Mouse (Mus musculus): ENCODE results near the gene Alg12. TPM values are rescaled to one million over a fixed set of nuclear protein-coding genes. Genes with fewer than 3 reads are reported as not detected.

The Alg12 gene
- total RNA-seq, 2 experiments from 2014 or later: 15.8 to 16.6 TPM

GRCm38 (mm10) chr15:88855896-88856417, 36.8 kb upstream of the Alg12 start:
- no peak for DNase-seq (ENCODE audit: low spot score in 2 of 2)

DNA sequence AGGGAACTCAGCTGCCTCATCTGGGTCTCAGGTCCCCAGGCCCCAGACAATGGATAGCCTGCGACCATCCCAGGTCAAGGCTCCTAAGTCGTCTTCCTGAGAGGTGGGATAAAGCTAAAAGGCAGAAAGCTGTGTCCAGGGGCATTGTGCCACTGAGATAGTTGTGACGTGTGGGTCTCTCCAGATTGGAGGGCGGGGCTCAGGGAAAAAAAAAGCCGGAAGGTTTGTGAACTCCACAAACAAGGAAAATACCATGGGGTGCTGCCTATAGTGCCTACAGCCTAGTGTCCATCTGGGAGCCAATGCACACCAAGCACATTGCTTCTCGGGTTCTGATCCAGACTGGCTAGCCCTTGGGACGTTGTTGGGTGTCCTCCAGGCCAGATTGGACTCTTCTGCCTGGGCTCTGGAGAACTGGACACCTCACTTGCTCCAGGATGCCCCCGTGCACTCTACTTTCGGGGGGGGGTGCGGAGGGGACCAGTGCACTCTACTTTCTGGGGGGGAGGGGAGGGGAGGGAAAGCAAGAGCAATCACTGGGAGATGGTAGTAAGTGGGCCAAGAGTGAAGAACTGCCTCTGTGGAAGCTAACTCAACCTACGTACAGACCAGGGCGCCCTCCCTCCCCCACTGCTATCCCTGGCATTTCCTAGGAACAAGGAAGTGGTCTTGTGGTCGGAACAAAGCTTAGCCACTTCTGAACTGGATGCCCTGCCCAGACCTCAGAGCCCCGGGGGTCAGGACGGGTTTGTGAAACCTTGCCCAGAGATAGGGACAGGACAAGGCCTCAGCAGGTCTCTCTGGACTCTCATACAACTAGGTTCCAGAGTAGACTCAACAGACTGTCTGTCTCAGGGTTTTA, 36.1 kb upstream of the Alg12 start:
- no peak for DNase-seq (ENCODE audit: low spot score in 2 of 2)

DNA sequence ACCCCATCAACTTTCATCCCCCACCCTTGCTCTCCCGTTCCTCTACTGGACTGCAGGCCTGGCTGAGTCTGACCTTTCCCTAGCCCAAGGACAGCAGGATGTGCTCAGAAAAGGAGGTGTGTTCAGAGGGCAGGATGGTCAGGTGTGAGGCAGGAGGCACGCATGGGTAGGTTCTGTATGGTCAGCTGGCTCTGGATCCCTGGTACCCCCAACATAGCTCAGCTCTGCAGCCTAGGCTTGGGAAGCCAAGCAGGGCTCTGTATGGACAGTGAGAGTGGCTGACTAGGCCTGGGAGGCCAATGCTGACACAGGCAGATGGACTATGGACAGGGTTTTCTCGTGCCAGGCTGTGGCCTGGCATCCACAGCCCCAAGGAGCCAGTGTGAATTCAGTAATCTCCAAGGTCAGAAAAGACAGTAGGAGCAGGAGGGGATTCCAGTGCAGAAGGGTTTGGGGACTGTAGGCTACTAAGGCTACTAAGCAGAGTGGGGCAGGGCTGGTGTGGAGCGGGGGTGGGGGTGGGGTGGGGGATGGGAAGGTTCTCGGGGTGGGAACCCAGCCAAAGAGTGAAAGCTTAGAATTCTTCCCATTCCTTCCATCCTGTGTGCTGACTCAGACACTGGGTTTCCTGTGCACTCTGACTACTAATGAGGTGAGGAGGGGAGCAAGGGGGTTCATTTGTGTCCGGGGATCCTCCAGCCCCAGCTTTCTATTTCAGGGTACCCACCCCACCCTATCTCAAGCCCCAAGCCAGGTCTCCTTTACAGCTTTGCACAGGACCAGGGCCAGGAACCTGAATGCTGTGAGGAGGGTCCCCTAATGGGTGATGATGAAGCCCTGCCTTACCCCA, 35.2 kb upstream of the Alg12 start:
- no peak for DNase-seq (ENCODE audit: low spot score in 2 of 2)

GRCm38 (mm10) chr15:88853106-88853505, 34.0 kb upstream of the Alg12 start:
- DNase-seq (ENCODE audit: low spot score in 2 of 2): no peak

GRCm38 (mm10) chr15:88851507-88852149, 32.5 kb upstream of the Alg12 start:
- DNase-seq (ENCODE audit: low spot score in 2 of 2): no peak

GRCm38 (mm10) chr15:88851076-88851475, 32.0 kb upstream of the Alg12 start:
- DNase-seq (ENCODE audit: low spot score in 2 of 2): no peak

- DNase-seq (ENCODE audit: low spot score in 2 of 2): no peak
These were observed 31.2 kb upstream of the Alg12 start for GRCm38 (mm10) chr15:88850146-88850826.

DNA sequence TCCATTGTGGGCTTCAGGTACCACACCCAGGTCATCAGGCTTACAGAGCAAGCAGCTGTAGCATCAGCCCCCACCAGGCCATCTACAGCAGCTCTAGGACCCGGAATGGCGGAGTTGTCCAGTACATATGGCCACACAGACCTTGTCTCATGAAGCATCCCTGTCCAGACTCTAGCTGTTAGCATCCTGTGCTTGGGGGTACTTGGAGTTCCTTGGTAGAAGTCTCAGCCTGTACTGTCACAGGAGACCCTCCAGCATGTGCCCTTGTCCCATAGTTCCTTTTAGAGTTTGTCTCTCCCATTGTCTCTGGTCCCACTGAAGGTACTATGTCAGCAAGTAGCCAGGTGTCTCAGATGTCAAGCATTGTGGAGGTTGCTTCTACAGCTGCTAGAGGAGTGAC, 30.5 kb upstream of the Alg12 start:
- DNase-seq (ENCODE audit: low spot score in 2 of 2): no peak

GRCm38 (mm10) chr15:88848661-88849060, 29.5 kb upstream of the Alg12 start:
- DNase-seq (ENCODE audit: low spot score in 2 of 2): no peak

GRCm38 (mm10) chr15:88844966-88845365, 25.8 kb upstream of the Alg12 start:
- DNase-seq (ENCODE audit: low spot score in 2 of 2): no peak

DNA sequence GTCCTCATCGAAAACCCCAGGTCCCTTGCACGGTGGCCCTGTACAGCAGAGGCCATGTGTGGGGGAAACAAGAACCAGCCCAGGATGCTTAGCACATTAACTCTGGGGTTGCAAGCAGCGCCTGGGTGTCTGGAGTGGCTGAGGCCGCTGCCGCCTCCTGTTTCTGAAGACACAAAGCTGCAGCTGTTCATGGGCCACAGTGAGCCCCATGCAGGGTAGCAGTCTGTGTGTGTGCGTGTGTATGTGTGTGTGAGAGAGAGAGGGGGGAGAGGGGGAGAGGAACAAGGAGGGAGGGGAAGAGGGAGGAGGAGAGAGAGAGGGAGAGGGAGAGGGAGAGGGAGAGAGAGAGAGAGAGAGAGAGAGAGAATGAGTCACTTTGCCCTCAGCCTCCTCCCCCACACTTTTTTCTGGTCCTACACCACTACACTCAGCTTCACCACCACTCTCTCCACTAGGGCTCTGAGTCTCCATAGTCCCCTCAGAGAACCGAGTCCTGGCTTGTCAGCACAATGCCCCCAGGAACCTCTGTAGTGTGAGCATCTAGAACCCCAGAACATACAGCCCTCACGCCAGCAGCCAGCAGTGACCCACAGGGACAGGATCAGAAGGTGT, 24.5 kb upstream of the Alg12 start:
- no peak for DNase-seq (ENCODE audit: low spot score in 2 of 2)

- DNase-seq (ENCODE audit: low spot score in 2 of 2): no peak
These were observed 23.2 kb upstream of the Alg12 start for GRCm38 (mm10) chr15:88842300-88842673.

GRCm38 (mm10) chr15:88841580-88842299, 22.6 kb upstream of the Alg12 start:
- DNase-seq (ENCODE audit: low spot score in 2 of 2): no peak

DNA sequence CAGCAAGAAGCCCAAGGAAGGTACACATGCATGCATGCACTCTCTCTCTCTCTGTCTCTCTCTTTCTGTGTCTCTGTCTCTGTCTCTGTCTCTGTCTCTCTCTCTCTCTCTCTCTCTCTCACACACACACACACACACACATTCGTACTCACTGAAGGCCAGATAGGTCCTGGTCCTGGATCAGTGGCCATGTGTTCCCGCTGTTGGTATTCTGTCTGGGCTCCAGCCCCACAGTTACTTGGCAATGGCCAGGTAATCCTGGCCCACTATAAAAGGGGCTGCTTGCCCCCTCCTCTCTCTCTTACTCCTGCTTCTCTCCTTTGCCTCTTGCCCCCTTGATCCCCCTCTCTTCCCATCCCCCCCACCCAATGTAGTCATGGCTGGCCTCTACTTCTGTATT, 22.0 kb upstream of the Alg12 start:
- DNase-seq (ENCODE audit: low spot score in 2 of 2): no peak

DNA sequence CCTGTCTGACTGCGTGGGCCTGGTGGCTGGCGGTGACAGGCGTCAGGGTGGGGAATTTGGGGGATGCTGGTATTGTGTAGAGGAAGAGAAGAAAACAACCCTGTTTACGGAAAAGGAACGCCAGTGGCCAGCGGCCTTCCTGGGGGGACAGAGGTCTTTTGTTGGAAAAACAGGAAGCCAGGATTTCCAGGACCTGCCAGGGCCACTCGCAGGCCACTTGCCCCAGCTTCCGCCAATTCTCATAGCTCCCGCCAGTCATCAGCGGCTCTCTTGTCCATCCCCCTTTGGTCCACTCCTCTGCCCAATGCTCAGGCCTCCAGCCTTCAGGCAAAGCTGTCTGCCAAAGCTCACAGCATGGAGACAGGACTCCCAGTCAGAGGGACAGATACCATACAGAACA, 21.0 kb upstream of the Alg12 start:
- no peak for DNase-seq (ENCODE audit: low spot score in 2 of 2)

- DNase-seq (ENCODE audit: low spot score in 2 of 2): no peak
These were observed 20.2 kb upstream of the Alg12 start for GRCm38 (mm10) chr15:88839271-88839670.

DNA sequence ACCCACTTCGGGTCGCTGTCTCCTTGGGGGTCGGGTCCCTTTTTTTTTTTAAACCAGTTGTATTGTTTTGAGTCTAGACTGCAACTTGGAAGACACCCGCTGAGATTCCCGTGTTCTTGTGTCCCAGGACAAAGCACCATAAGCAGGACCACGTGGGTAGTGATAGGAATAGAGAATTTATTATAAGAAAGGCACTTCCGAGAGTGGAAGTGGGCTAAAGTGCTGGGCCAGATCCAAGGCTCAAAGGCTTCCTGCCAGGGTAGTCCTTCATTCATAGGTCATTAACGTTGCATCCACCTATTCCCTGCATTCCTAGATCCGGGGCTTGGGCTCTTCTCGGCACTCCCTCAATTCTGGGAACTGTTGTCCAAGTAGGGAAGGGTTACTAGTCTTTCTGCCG, 18.9 kb upstream of the Alg12 start:
- no peak for DNase-seq (ENCODE audit: low spot score in 2 of 2)

GRCm38 (mm10) chr15:88837199-88837932, 18.2 kb upstream of the Alg12 start:
- DNase-seq (ENCODE audit: low spot score in 2 of 2): peak in 1 of 2 experiments; percentile 46

DNA sequence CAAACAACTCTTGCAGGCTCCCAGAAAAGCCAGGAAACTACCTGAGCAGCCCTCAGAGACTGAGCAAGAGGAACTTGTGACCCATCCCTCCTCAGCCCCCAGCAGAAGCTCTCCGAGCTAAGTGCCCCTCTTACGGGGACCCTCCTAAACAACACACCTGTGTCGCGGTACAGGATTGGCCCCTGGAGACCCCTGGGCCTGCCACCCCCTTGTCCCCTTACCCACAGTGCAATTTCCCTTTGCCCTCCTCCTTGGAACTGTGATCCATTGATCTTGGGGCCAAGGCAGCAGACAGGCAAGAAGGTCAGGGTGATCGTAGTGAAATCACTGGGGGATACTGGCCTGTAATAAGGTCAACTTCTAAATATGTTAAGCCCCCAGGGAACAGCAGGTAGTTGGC, 17.5 kb upstream of the Alg12 start:
- no peak for DNase-seq (ENCODE audit: low spot score in 2 of 2)

Data from adrenal gland, postnatal 4 days (tissue).